Mouse (Mus musculus) fibroblast of lung, adult 2 months (primary cell): ENCODE results near the gene Med29.

Experiments used
- DNase-seq: peaks from one replicate; pipeline ENCODE4 v3.0.0-alpha.2; 2011; ENCODE audit warnings: low read depth

The Med29 gene

DNA sequence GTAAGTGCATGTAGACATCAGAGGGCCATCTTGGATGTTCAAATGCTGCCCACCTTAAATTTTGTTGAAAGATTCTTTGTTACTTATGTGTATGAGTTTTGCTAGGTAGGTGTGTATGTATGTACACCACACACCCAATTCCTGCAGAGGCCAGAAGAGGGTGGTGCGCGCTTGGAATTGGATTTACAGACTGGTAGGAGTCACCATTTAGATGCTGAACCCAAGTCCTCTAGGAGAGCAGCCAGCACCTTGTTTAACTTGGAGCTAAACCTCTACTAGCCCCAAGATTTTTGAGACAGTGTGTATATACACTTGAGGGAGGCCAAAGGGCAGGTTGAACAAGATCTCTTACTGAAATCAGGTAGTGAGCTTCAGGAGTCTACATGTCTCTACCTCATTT lies 39.2 kb downstream of the Med29 start:
- DNase-seq: no peak

DNA sequence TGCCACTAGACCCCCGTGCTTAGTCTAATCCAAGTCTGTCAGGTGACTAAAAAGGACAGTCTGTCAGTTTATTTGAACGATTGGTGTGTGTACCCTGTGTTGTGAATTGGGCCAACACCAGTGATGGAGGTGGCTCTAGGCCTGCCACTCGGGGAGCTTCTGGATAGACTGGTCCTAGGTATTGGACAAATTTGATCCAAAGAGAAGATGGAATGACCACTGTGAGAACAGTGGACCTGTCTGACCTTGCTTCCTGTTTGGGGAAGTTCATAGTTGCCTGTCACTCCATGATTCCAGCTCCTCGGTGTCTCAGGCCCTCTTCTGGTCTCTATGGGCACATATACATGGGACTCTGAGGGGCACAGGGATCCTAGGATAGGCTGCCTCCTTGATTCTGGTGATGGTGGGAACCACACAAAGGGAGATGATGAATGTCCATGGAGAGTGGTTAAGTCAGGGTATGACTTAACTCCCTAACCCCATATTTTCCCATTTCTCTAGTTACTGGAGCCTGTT lies 40.8 kb downstream of the Med29 start:
- DNase-seq: no peak

DNA sequence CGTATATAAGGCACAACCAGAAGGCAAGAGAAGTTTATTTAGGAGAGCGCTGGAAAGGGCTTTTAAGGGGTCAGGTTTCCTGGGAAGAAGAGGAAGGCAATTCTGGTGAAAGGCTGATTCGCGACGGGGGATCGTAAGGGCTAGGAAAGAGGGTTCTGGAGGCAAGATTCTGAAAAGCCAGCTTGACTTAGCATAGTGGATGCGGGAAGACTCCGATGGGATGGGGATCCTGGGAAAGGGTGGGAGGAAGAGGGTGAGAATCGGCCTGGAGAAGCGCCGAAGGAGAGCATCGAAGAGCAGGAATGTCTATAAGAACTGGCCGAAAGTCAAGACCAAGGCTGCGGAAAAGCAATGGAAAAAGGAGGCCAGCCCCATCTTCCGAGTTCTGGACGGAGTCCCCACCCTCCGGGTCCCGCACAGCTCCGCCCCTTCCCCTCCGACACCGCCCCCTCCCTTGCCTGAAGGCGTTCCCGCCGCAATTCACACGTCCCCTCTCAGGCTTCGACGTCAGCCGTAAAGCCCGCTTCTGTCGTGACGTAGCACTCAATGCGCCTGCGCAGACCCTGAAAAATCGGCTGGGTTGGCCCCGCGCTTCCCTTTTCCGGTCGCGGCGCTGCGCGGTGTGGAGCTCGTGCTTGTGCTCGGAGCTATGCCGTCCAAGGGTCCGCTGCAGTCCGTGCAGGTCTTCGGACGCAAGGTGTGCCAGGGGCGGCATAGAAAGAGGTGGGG lies 42.2 kb downstream of the Med29 start, which contains the start of gene Rps16:
Gene Rps16, plus strand, starts transcription at position 498 of the 729 bp plus-strand sequence.
- peak; percentile 95 for DNase-seq

GRCm38 (mm10) chr7:28348601-28349000 lies 43.9 kb downstream of the Med29 start:
- no peak for DNase-seq

DNA sequence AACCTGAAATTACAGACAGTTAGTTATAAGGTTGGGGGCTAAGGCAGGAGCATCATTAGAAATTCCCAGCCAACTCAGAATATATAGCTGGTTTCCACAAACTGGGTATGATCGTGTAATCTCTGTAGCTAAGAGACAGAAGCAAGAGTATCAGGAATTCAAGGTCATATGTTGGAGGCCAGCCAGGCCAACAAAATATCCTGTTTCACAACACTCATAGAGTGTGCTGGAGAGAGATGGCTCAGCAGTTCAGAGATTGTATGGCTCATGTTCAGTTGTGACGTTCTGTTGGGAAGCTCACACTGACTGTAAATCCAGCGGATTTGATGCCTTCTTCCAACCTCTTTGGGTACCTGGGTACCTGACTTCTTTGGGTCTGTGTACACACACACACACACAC lies 44.8 kb downstream of the Med29 start:
- no peak for DNase-seq

GRCm38 (mm10) chr7:28344637-28345036 lies 47.9 kb downstream of the Med29 start:
- peak; percentile 53 for DNase-seq

DNA sequence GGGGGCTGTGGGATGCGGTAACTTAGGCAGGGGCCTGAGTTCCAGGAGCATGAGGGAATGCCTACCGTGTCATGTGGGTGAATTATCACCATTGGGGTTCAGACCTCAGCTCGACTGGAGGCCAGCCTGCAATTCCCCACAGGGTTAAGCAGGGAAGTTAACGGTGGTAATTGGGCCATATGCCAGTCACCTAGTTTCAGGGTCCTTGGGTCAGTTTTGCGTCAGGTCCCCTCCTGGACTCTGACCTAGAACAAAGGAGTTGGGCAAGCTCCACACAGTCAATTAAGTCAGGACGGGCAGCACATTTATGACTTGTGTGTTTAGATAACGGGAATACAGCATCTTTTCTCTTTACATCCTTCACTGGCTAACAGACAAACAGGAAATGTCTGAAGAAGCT lies 51.1 kb downstream of the Med29 start:
- no peak for DNase-seq

DNA sequence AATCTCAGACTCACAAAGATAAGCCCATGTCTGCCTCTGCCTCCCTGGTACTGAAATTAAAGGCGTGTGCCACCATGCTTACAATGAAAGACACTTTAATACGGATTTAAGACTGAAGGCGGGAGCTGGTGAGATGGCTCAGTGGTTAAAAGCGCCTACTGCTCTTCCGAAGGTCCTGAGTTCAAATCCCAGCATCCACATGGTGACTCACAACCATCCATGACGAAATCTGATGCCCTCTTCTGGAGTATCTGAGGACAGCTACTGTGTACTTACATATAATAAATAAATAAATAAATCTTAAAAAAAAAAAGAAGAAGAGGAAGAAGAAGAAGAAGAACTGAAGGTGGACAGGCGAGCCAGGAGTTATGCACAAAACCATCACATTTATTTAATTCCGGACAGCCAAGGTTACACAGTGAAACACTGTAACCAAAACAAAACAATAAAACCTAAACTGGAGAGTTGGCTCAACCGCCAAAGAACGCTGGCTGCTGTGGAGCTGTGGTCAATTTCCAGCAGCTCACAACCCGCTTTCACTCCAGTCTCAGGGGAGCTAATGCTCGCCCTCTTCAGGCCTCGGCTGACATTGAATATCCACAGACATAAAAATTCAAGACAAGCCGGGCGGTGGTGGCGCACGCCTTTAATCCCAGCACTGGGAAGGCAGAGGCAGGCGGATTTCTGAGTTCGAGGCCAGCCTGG lies 53.1 kb downstream of the Med29 start:
- peak; percentile 63 for DNase-seq

DNA sequence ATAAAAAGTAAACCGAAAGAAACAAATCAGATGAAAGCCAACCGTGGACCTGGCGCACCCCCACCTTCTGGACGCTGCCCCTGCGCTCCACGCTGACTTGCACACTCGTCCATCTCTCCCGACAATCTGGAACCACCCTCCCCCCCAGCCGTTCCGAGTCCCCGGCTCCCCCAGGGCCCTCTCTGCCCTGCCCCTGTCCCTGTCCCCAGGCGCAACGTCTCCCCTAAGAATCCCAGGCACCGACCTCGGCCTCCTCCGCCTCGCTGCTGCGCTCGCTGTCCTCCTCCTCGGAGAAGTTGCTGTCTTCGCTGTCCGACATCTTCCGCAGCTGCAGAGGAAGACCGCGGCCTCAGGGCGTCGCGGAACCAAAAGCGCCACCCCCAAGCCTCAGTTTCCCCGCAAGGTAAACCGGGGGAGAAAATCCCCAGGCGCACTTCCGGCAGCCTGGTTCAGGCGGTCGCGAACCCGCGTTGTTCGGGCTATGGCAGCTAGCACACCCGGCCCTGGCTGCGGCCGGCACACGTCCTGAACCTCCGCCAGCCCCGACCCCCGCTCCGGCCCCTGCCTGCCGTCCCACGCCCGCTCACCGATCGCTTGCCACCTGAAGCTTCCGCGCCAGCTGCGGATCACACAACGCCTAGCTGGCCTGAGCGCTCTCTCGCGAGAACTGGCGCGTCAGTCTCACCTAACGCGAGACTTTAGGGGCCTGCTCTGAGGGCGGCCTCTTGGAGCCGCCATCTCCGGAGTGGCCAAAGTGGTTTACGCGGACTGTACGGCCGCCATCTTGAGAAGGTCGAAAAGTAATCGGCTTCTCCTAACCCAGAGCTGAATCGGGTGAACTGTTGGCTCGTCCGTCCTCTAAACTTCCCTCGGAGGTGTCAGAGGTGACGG lies 54.2 kb downstream of the Med29 start, which contains the start of gene Supt5:
Gene Supt5, minus strand, starts transcription at position 639 of the 891 bp plus-strand sequence.
- DNase-seq: peak; percentile 95
